7 mouse cellular contexts compared by ENCODE assay signal in the genomic region with DNA sequence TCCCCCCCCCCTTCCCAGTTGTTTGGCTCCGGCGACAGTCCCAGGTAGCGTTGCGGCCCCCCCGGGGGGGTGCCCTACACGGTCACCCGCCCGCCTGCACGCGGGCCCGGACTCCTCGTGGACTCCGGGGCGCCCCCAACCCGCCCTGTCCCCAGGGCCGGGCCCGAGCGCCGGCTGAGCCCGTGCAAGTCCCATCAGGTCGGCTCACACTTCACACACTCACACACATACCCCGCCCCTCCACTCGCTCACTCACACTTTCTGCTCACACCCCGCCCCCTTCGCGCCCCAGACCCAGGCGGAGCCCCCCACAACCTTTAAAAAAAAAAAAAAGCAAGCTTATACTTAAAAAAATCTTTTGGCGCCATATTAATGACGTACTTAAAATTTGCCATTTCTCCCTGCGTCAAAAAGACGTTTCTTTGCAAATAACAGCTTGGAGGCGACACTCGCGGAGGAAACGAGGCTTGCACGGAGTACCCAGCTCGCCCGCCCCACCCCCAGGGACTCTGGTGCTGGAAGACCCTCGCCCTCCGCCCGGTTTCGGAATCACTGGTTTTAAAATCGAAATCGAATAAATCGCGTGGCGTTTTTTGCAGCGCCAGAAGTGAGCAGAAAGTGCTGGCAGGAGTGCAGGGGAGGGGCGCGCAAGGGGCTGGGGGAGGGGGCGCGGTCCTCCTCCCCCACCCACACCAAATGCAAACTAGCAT. TPM values are rescaled to one million over a fixed set of nuclear protein-coding genes. Genes with fewer than 3 reads are reported as not detected.
DNase-seq lines count a peak whose midpoint lies in the region; ATAC-seq lines count a peak whose summit lies in the region.

No protein-coding gene starts in this region.

- H3K4me3 ChIP-seq in embryonic facial prominence, embryonic 11.5 days (ENCODE audit: low read depth, low read length), result peak overlapping the region; percentile 66
- peak overlapping the region; percentile 81 for H3K4me3 ChIP-seq in limb, embryonic 13.5 days
- peak overlapping the region; percentile 69 for H3K4me3 ChIP-seq in midbrain, embryonic 15.5 days

- H3K27me3 ChIP-seq in embryonic facial prominence, embryonic 11.5 days (ENCODE audit: control insufficient read depth, insufficient read depth, low read length), result peaks cover 12% of the 10 kb centered on the region
- peaks cover 26% of the 10 kb centered on the region for H3K27me3 ChIP-seq in limb, embryonic 13.5 days
- peaks cover 17% of the 10 kb centered on the region for H3K27me3 ChIP-seq in midbrain, embryonic 15.5 days (replicated peaks)

- H3K9ac ChIP-seq in embryonic facial prominence, embryonic 11.5 days (replicated peaks; ENCODE audit: low read length), result peak overlapping the region; percentile 73
- peak overlapping the region; percentile 85 for H3K9ac ChIP-seq in limb, embryonic 13.5 days
- peak overlapping the region; percentile 68 for H3K9ac ChIP-seq in midbrain, embryonic 15.5 days

- no peaks in the 10 kb centered on the region for H3K9me3 ChIP-seq in embryonic facial prominence, embryonic 11.5 days (replicated peaks; ENCODE audit: control insufficient read depth, low read length)
- H3K9me3 ChIP-seq in limb, embryonic 13.5 days, result no peaks in the 10 kb centered on the region
- no peaks in the 10 kb centered on the region for H3K9me3 ChIP-seq in midbrain, embryonic 15.5 days

- ATAC-seq in embryonic facial prominence, embryonic 11.5 days (replicated peaks; ENCODE audit: insufficient number of reproducible peaks, low FRiP score, low TSS enrichment, low read depth), result peak; percentile 5; the same call in 1 of the 2 replicates
- ATAC-seq in limb, embryonic 13.5 days (ENCODE audit: low FRiP score, low read depth), result peak; percentile 48; the same call in 1 of the 2 replicates
- peak; percentile 48 for ATAC-seq in midbrain, embryonic 15.5 days (replicated peaks)

- peak; percentile 81 for DNase-seq in adrenal gland, postnatal 10 days
- DNase-seq in embryonic facial prominence, embryonic 11.5 days (ENCODE audit: low spot score), result peak; percentile 63
- peak; percentile 80 to 83 for DNase-seq in heart, adult 9 months (ENCODE audit: low spot score in 2 of 2)
- DNase-seq in kidney, adult 9 months, result peak; percentile 78
- DNase-seq in spleen, adult 18-20 months, result peak; percentile 80 to 81

- H3K4me2 ChIP-seq in embryonic facial prominence, embryonic 11.5 days (ENCODE audit: low read depth, low read length), result peak overlapping the region; percentile 98
- peak overlapping the region; percentile 95 for H3K4me2 ChIP-seq in limb, embryonic 13.5 days (replicated peaks)
- H3K4me2 ChIP-seq in midbrain, embryonic 15.5 days, result peak overlapping the region; percentile 100

- peak overlapping the region; percentile 47; the same call in 1 of the 2 replicates for H3K27ac ChIP-seq in embryonic facial prominence, embryonic 11.5 days (replicated peaks; ENCODE audit: low read depth, low read length)
- H3K27ac ChIP-seq in limb, embryonic 13.5 days, result peak overlapping the region; percentile 94
- no peak overlapping the region for H3K27ac ChIP-seq in midbrain, embryonic 15.5 days

- H3K4me1 ChIP-seq in embryonic facial prominence, embryonic 11.5 days (ENCODE audit: control insufficient read depth, insufficient read depth, low read length), result peaks cover 7% of the 10 kb centered on the region; the same call in 1 of the 2 replicates
- peaks cover 29% of the 10 kb centered on the region for H3K4me1 ChIP-seq in limb, embryonic 13.5 days
- H3K4me1 ChIP-seq in midbrain, embryonic 15.5 days, result peaks cover 27% of the 10 kb centered on the region

- WGBS in embryonic facial prominence, embryonic 11.5 days, result under 1% methylated on average over 47 of the region's 52 CpGs
- under 1% methylated on average over 41 of the region's 52 CpGs for WGBS in limb, embryonic 13.5 days
- WGBS in midbrain, embryonic 15.5 days, result under 1% methylated on average over 42 of the region's 52 CpGs

- no peaks in the 10 kb centered on the region for H3K36me3 ChIP-seq in embryonic facial prominence, embryonic 11.5 days (replicated peaks; ENCODE audit: control insufficient read depth, insufficient read depth, low read depth, low read length)
- H3K36me3 ChIP-seq in limb, embryonic 13.5 days, result no peaks in the 10 kb centered on the region
- H3K36me3 ChIP-seq in midbrain, embryonic 15.5 days (replicated peaks), result no peaks in the 10 kb centered on the region

RNA-seq across cellular contexts. Expression of a gene that starts 0.5 kb away (rescaled TPM):
- total RNA-seq in adrenal gland, postnatal 10 days (2021), result 10 to 100 TPM; 10.7 to 11.4 TPM
- polyA plus RNA-seq in embryonic facial prominence, embryonic 11.5 days (2014; fragmentation: Nextera tagmentation; extraction: Ambion mirVana), result 0.26 and 0.52 TPM in 2 replicates
- polyA plus RNA-seq in limb, embryonic 13.5 days (2015; fragmentation: Nextera tagmentation; extraction: Ambion mirVana), result 1.7 and 2.2 TPM in 2 replicates
- 0.56 and 0.68 TPM in 2 replicates for polyA plus RNA-seq in midbrain, embryonic 15.5 days (2015; fragmentation: Nextera tagmentation; extraction: Ambion mirVana)
